Mouse (Mus musculus): ENCODE results near the gene Btg4.

GRCm38 (mm10) chr9:51060601-51061000 is at the start of gene Btg4:
- TF ChIP-seq POLR2A (IDR thresholded peaks at IDR 0.05; ENCODE audit: insufficient read length, low read depth) (no peak), TCF12 (IDR thresholded peaks at IDR 0.05; ENCODE audit: insufficient read depth, poor library complexity, severe bottlenecking) (no peak), MAX (IDR thresholded peaks at IDR 0.05; ENCODE audit: low read depth) (no peak), POLR2AphosphoS2 (IDR thresholded peaks at IDR 0.05; ENCODE audit: insufficient read length, low read depth) (no peak), MYOD1 (IDR thresholded peaks at IDR 0.05; ENCODE audit: control insufficient read depth in 1 of 3, insufficient read length in 2 of 3, low read depth in 2 of 3) (no peak), MYOG (IDR thresholded peaks at IDR 0.05; ENCODE audit: control insufficient read depth in 1 of 3, insufficient read depth in 1 of 3, insufficient read length in 2 of 3, low read depth in 2 of 3) (no peak)

All from myocyte (in vitro differentiated cells).